Mouse (Mus musculus): Measurements from ENCODE around the gene Zfp579. TPM values are rescaled to one million over a fixed set of nuclear protein-coding genes. Genes with fewer than 3 reads are reported as not detected.

Gene Zfp579
- polyA plus RNA-seq, 1 experiment, result 39.2 TPM

DNA sequence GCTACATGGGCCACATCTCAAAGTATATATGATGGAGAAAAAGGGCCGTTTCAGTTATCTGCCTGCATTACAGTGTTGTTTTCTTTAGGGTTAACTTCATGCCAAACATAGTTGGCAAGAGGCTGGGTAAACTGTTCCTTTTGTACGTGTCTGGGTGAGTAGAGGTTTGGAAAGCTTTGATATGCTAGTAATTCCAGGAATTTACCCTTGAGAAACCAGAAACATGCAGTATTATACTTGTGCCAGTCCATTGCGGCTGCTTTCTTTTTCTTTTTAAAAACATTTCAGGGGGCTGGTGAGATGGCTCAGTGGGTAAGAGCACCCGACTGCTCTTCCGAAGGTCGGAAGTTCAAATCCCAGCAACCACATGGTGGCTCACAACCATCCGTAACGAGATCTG lies 976 bp upstream of the Zfp579 start:
- H3K4me1 ChIP-seq (ENCODE audit: control insufficient read depth, insufficient read depth, low read length), result no peaks in the 10 kb centered on the region
- H3K4me3 ChIP-seq (ENCODE audit: insufficient read depth, low read length), result peak overlapping the region; percentile 72
- peak overlapping the region; percentile 3; the same call in 1 of the 2 replicates for H3K27ac ChIP-seq (ENCODE audit: insufficient read depth, low read length)
- no peak for TF ChIP-seq CTCF (IDR thresholded peaks at IDR 0.05; ENCODE audit: extremely low read depth, insufficient read depth, low read length)
- no peak for TF ChIP-seq POLR2A (IDR thresholded peaks at IDR 0.05; ENCODE audit: extremely low read depth, insufficient read depth, low read length)

DNA sequence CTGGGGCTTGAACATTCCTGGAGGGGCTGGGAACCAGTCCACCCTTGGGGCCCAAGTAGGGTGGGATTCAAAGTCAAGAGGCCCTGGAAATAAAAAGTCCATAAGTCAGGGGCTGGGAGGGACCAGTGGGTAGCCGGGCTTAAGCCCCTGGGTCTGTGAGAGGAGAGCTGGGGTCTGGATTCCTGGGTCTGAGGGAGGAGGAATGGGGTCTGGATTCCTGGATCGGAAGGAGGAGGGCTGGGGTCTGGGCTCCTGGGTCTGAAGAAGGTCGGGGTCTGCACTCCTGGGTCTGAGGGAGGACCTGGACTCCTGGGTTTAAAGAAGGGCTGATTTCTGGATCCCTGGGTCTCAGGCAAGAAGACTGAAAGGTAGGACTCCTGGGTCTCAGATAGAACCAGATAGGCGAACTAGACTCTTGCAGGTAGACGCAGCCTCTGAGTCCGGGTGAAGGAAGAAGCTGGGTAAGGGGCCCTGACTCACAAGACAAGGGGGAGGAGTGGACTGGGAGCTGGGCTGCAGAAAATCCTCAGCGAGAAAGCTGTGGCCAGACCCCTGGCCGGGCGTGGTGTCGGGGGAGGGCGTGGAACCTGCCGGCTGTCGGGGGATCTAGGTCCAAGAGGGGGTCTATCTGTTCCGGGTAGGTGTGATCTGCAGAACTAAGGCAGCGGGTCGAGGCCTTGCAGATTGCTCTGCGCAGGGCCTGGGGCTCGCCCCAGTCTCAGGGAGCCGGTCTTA lies 523 bp downstream of the Zfp579 start:
- peak overlapping the region; percentile 72 for H3K4me3 ChIP-seq (ENCODE audit: insufficient read depth, low read length)
- H3K27ac ChIP-seq (ENCODE audit: insufficient read depth, low read length), result peak overlapping the region; percentile 26
- TF ChIP-seq POLR2A (IDR thresholded peaks at IDR 0.05; ENCODE audit: extremely low read depth, insufficient read depth, low read length), result no peak
- TF ChIP-seq CTCF (IDR thresholded peaks at IDR 0.05; ENCODE audit: extremely low read depth, insufficient read depth, low read length), result no peak
- no peaks in the 10 kb centered on the region for H3K4me1 ChIP-seq (ENCODE audit: control insufficient read depth, insufficient read depth, low read length)

DNA sequence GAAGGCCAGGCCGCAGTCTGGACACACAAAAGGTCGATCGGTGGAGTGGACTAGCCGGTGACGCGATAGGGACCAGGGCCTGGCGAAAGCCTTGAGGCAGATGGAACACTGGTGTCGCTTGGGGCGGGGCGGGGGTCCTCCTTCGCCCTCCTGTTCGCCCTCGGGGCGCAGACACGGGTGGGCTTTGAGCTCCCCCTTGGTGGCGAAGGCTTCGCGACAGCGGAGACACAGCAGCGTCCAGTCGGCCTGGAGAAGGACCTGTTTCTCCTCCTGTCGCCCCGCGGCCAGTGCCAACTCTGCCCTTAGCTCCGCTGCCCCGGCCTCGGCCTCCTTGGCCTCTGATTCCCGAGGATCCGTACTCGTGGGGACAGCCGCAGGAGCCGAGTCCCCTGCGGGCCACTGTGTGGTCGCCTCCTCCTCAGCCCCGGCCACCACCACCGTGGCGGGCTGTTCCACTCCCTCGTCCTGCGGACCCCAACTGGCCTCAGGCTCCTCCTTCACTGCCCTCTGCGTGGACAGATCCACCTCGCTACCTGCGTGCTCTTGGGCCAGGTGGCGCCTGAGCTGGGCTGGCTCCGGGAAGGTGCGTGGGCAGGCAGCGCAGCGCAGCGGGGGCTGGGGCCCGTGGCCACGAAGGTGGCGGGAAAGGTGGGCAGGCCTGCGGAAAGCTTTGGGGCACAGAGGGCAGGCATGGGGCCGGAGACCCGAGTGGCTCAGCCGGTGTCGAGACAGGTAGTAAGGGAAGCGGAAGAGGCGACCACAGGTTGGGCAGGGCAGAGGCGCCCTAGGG lies 1.8 kb downstream of the Zfp579 start:
- Histone ChIP-seq H3K27ac (ENCODE audit: insufficient read depth, low read length) (no peak overlapping the region), H3K4me1 (ENCODE audit: control insufficient read depth, insufficient read depth, low read length) (no peaks in the 10 kb centered on the region), H3K4me3 (ENCODE audit: insufficient read depth, low read length) (no peak overlapping the region)
- TF ChIP-seq CTCF (IDR thresholded peaks at IDR 0.05; ENCODE audit: extremely low read depth, insufficient read depth, low read length) (no peak), POLR2A (IDR thresholded peaks at IDR 0.05; ENCODE audit: extremely low read depth, insufficient read depth, low read length) (no peak)

DNA sequence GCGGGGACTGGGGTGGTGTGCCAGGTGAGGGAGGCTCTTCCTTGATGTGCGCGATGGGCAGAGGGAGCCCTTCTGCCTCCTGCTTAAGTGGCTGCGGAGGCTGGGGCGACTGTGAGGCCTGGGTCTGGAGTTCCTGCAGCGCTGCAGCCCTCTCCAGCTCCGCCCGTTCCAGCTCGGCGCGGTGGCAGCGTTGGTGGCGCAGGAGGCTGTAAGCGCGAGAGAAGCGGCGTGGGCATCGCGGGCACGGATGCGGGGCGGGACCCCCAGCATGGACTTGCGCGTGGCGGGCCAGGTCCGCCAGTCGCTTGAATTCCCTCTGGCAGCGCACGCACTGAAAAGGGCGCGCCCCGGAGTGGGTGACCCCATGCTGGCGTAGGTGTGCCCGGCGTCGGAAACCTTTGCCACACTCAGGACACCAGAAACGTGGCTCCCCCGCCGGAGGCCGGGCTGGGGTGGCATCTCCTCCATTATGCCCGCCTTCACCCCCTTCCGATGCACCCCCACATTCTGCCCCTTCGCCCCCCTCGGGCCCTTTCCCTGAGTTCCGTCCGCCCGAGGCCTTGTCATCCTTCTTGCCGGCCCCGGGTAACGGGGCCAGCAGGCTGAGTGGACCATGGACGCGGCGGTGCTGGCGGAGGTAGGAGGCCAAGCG lies 2.5 kb downstream of the Zfp579 start:
- Histone ChIP-seq H3K4me1 (ENCODE audit: control insufficient read depth, insufficient read depth, low read length) (no peaks in the 10 kb centered on the region), H3K4me3 (ENCODE audit: insufficient read depth, low read length) (no peak overlapping the region), H3K27ac (ENCODE audit: insufficient read depth, low read length) (no peak overlapping the region)
- no peak for TF ChIP-seq CTCF (IDR thresholded peaks at IDR 0.05; ENCODE audit: extremely low read depth, insufficient read depth, low read length)
- TF ChIP-seq POLR2A (IDR thresholded peaks at IDR 0.05; ENCODE audit: extremely low read depth, insufficient read depth, low read length), result no peak

GRCm38 (mm10) chr7:4988250-4988649 lies 7.7 kb downstream of the Zfp579 start:
- Histone ChIP-seq H3K27ac (ENCODE audit: insufficient read depth, low read length) (no peak overlapping the region), H3K4me3 (ENCODE audit: insufficient read depth, low read length) (no peak overlapping the region), H3K4me1 (ENCODE audit: control insufficient read depth, insufficient read depth, low read length) (no peaks in the 10 kb centered on the region)
- TF ChIP-seq POLR2A (IDR thresholded peaks at IDR 0.05; ENCODE audit: extremely low read depth, insufficient read depth, low read length) (no peak), CTCF (IDR thresholded peaks at IDR 0.05; ENCODE audit: extremely low read depth, insufficient read depth, low read length) (no peak)

DNA sequence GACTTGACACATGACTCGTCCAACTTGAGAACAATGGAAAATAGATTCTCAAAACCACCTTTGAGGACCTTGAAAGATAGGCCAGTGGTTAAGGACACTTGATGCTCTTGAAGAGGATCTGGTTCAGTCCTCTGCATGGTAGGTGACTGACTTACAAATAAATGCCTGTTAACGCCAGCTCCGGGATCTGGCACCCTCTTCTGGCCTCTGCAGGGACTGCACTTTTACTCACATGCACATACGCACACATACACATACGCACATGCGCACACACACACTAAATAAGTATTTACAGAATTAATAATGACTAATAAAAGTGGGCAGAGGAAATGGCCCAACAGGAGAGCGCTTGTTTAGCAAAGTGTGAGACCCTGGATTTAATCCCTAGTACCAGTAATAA lies 19.1 kb downstream of the Zfp579 start:
- Histone ChIP-seq H3K4me1 (ENCODE audit: control insufficient read depth, insufficient read depth, low read length) (no peaks in the 10 kb centered on the region), H3K27ac (ENCODE audit: insufficient read depth, low read length) (no peak overlapping the region), H3K4me3 (ENCODE audit: insufficient read depth, low read length) (no peak overlapping the region)
- TF ChIP-seq CTCF (IDR thresholded peaks at IDR 0.05; ENCODE audit: extremely low read depth, insufficient read depth, low read length) (no peak), POLR2A (IDR thresholded peaks at IDR 0.05; ENCODE audit: extremely low read depth, insufficient read depth, low read length) (no peak)

- TF ChIP-seq POLR2A (IDR thresholded peaks at IDR 0.05; ENCODE audit: extremely low read depth, insufficient read depth, low read length) (no peak), CTCF (IDR thresholded peaks at IDR 0.05; ENCODE audit: extremely low read depth, insufficient read depth, low read length) (no peak)
- Histone ChIP-seq H3K4me1 (ENCODE audit: control insufficient read depth, insufficient read depth, low read length) (no peaks in the 10 kb centered on the region), H3K4me3 (ENCODE audit: insufficient read depth, low read length) (no peak overlapping the region), H3K27ac (ENCODE audit: insufficient read depth, low read length) (no peak overlapping the region)
These were observed 20.5 kb downstream of the Zfp579 start for GRCm38 (mm10) chr7:4975455-4975854.

GRCm38 (mm10) chr7:4972321-4973047 lies 23.5 kb downstream of the Zfp579 start:
- Histone ChIP-seq H3K4me3 (ENCODE audit: insufficient read depth, low read length) (no peak overlapping the region), H3K27ac (ENCODE audit: insufficient read depth, low read length) (no peak overlapping the region)
- TF ChIP-seq CTCF (IDR thresholded peaks at IDR 0.05; ENCODE audit: extremely low read depth, insufficient read depth, low read length) (no peak), POLR2A (IDR thresholded peaks at IDR 0.05; ENCODE audit: extremely low read depth, insufficient read depth, low read length) (no peak)

DNA sequence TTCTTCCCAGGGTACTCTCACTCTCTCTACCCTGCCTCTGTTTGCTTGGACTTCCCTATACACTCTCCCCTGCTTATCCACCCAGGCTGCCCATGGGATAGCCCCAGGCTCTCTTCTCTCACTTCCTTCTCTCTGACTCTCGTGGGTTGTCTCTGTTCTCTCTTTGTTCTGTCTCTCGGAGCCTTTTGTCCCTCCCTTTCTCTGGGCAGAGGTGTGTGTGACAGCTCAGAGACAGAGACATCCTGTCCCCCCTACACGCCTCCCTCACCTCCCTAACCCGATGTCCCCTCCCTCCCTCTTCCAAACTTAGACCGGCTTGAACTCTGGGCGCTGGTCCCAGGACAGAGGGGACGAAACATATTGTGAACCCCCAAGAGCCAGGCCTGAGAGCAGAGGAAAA lies 24.2 kb downstream of the Zfp579 start:
- Histone ChIP-seq H3K27ac (ENCODE audit: insufficient read depth, low read length) (no peak overlapping the region), H3K4me3 (ENCODE audit: insufficient read depth, low read length) (no peak overlapping the region), H3K4me1 (ENCODE audit: control insufficient read depth, insufficient read depth, low read length) (no peaks in the 10 kb centered on the region)
- no peak for TF ChIP-seq CTCF (IDR thresholded peaks at IDR 0.05; ENCODE audit: extremely low read depth, insufficient read depth, low read length)
- no peak for TF ChIP-seq POLR2A (IDR thresholded peaks at IDR 0.05; ENCODE audit: extremely low read depth, insufficient read depth, low read length)

More at GRCm38 (mm10) chr7:4972321-4973047, 23.5 kb downstream of the Zfp579 start:
- H3K4me1 ChIP-seq (ENCODE audit: control insufficient read depth, insufficient read depth, low read length), result no peaks in the 10 kb centered on the region

Data from cortical plate, adult 2 months (tissue).